Mouse (Mus musculus): ENCODE measurements around the gene Lingo1. TPM values are rescaled to one million over a fixed set of nuclear protein-coding genes. Genes with fewer than 3 reads are reported as not detected.

Lingo1 gene
- polyA plus RNA-seq, 1 experiment from 2014 or later, result 4.9 TPM

DNA sequence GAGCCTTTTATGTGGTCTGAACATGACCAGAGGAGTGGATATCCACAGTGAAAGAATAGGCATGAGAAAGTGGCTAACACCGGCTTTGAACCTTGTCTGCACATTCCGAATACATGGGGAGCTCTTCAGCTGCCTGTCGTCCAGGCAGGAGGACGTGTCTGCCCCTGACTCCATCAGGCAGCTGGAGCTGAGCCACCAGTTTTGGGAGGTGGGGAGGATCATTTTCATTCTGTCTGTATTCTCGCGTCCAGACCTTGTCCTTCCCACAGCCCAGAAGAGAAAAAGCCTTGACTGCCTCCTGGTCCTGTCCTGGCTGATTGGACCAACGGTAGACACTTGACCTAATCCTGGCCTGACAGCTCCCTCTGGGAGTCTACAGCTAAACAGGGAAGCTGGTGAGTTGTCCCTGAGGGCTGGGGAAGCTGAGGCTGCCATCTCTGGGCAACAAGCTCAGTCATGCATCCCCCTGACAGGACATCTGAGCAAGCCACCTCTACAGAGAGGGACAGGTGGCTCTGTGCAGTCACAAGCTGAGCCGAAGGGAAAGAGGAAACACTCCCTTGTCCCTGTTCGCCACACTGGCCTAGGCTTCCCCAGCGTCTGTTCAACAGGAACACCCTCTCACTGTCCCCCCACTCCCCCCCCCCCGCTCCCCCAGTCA is 187.4 kb downstream of the Lingo1 start:
- Histone ChIP-seq H3K4me3 (no peak overlapping the region), H3K27ac (no peak overlapping the region), H3K4me2 (no peak overlapping the region), H3K4me1 (peaks cover 24% of the 10 kb centered on the region), H3K9ac (no peak overlapping the region), H3K9me3 (no peaks in the 10 kb centered on the region), H3K27me3 (peaks cover 19% of the 10 kb centered on the region), H3K36me3 (no peaks in the 10 kb centered on the region)
- ATAC-seq (ENCODE audit: insufficient number of reproducible peaks, insufficient read depth, low FRiP score, low TSS enrichment, low read depth), result no peak
- 15% methylated on average over 11 of the region's 11 CpGs for WGBS

DNA sequence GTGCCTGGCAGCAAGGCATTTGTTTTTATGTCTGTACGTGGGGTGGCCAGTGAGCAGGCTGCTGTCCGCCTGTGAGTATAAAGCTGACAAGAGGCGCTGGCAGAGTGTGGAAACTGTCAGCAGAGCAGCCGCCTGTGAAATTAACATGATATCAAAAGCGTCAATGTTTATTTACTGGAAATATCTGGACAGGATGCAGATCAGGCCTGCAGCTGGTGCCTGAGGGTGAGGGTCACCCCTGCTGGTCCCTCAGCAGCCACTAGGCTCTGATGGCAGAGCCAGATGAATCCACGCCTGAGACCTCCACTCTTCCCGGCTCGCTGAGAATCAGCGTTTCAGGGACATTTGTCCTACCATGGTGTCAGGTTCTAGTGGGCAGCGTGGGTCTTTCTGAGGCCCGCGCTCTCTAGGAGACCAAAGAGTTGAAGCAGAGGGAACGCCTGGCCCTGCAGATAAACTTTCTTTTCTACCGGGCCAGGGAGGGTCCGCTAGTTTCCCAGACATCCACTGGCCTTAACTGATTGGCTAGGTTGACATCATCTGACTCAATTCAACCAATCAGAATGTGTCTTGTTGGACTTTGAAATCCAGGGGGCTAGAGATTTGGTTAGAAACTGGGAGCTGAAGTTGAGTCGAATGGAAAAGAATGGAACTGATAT is 190.1 kb downstream of the Lingo1 start:
- no peak overlapping the region for H3K27ac ChIP-seq
- no peak overlapping the region for H3K4me3 ChIP-seq
- no peaks in the 10 kb centered on the region for H3K9me3 ChIP-seq
- peaks cover 19% of the 10 kb centered on the region for H3K27me3 ChIP-seq
- H3K4me2 ChIP-seq, result no peak overlapping the region; the same call in 1 of the 2 replicates
- ATAC-seq (ENCODE audit: insufficient number of reproducible peaks, insufficient read depth, low FRiP score, low TSS enrichment, low read depth), result no peak
- H3K4me1 ChIP-seq, result peaks cover 24% of the 10 kb centered on the region
- WGBS, result 74% methylated on average over 16 of the region's 16 CpGs
- no peaks in the 10 kb centered on the region for H3K36me3 ChIP-seq
- H3K9ac ChIP-seq, result no peak overlapping the region

GRCm38 (mm10) chr9:56605443-56605806 is 190.8 kb downstream of the Lingo1 start:
- Histone ChIP-seq H3K36me3 (no peaks in the 10 kb centered on the region), H3K27ac (no peak overlapping the region), H3K9ac (no peak overlapping the region), H3K4me3 (no peak overlapping the region), H3K27me3 (peaks cover 19% of the 10 kb centered on the region), H3K4me2 (no peak overlapping the region), H3K4me1 (peaks cover 24% of the 10 kb centered on the region), H3K9me3 (no peaks in the 10 kb centered on the region)
- no peak for ATAC-seq (ENCODE audit: insufficient number of reproducible peaks, insufficient read depth, low FRiP score, low TSS enrichment, low read depth)

- H3K36me3 ChIP-seq, result no peaks in the 10 kb centered on the region
- peaks cover 24% of the 10 kb centered on the region for H3K4me1 ChIP-seq
- peaks cover 19% of the 10 kb centered on the region for H3K27me3 ChIP-seq
- no peak overlapping the region for H3K4me3 ChIP-seq
- no peak overlapping the region for H3K27ac ChIP-seq
- ATAC-seq (ENCODE audit: insufficient number of reproducible peaks, insufficient read depth, low FRiP score, low TSS enrichment, low read depth), result no peak
- H3K4me2 ChIP-seq, result no peak overlapping the region
- H3K9ac ChIP-seq, result no peak overlapping the region
- H3K9me3 ChIP-seq, result no peaks in the 10 kb centered on the region
- 60% methylated on average over 12 of the region's 12 CpGs for WGBS
Measured at GRCm38 (mm10) chr9:56604797-56605442, 191.3 kb downstream of the Lingo1 start.

DNA sequence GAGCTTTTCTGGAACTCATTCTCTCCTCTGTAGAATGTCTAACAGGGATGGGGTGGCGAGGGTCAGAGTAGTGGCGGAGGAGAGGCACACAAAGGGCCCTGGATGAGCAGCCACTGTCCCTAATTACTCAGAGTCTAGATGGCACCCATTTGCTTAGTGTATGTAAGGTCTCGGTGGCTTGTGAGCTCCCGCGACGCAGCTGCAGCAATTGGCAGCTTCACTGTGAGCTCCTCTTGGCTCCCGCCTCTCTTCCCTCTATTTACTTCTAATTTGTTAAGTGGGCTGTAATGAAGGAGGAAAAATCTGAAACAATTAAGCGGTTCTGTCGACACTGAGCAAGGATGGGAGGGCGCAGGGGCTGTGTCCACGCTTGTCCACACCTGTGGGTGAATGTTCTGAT is 195.6 kb downstream of the Lingo1 start:
- Histone ChIP-seq H3K36me3 (no peaks in the 10 kb centered on the region), H3K27me3 (no peaks in the 10 kb centered on the region), H3K9ac (no peak overlapping the region), H3K4me3 (no peak overlapping the region), H3K4me2 (no peak overlapping the region), H3K4me1 (peaks cover 8% of the 10 kb centered on the region; the same call in 1 of the 2 replicates), H3K27ac (no peak overlapping the region), H3K9me3 (no peaks in the 10 kb centered on the region)
- 64% methylated on average over 11 of the region's 11 CpGs for WGBS
- no peak for ATAC-seq (ENCODE audit: insufficient number of reproducible peaks, insufficient read depth, low FRiP score, low TSS enrichment, low read depth)

GRCm38 (mm10) chr9:56592639-56593038 is 203.6 kb downstream of the Lingo1 start:
- no peaks in the 10 kb centered on the region for H3K9me3 ChIP-seq
- ATAC-seq (ENCODE audit: insufficient number of reproducible peaks, insufficient read depth, low FRiP score, low TSS enrichment, low read depth), result no peak
- no peaks in the 10 kb centered on the region for H3K36me3 ChIP-seq
- no peak overlapping the region for H3K27ac ChIP-seq
- H3K27me3 ChIP-seq, result no peaks in the 10 kb centered on the region
- H3K4me3 ChIP-seq, result no peak overlapping the region
- WGBS, result 91% methylated on average over 7 of the region's 7 CpGs
- no peak overlapping the region for H3K4me2 ChIP-seq
- H3K9ac ChIP-seq, result no peak overlapping the region
- H3K4me1 ChIP-seq, result no peaks in the 10 kb centered on the region

DNA sequence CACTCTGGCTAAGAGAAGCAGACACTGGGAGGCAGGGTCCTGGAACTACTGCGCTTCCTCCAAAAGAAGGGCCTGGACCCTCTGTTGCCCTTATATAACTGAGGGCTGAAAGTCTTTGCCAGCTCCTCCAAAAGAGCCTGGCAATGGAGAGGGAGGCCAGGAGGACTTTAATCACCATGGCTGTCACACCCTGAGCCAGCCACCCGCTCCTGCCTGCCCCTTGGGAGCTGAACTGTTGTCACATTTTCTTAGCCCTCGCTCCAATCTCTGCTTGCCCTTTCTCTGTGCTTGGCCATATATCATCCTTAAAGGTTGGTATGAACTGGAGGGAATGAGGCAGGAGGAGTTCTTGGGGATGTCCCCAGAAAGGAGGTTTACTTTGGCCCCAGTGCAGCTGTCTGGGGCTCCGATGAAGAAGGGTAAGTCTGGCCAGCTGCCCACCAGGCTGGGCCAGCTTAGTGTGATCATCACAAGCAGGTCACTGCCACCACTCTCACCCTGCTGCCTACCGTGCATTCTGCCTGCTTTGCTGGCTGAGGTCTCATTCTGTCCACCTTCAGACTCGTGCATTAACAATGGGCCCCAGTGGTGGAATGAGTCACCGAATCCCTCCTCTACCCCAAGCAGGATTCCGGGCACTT is 204.9 kb downstream of the Lingo1 start:
- H3K27ac ChIP-seq, result no peak overlapping the region
- no peak overlapping the region for H3K4me3 ChIP-seq
- 88% methylated on average over 8 of the region's 8 CpGs for WGBS
- H3K4me2 ChIP-seq, result no peak overlapping the region
- no peaks in the 10 kb centered on the region for H3K36me3 ChIP-seq
- no peaks in the 10 kb centered on the region for H3K4me1 ChIP-seq
- H3K27me3 ChIP-seq, result no peaks in the 10 kb centered on the region
- no peak overlapping the region for H3K9ac ChIP-seq
- no peak for ATAC-seq (ENCODE audit: insufficient number of reproducible peaks, insufficient read depth, low FRiP score, low TSS enrichment, low read depth)
- no peaks in the 10 kb centered on the region for H3K9me3 ChIP-seq

DNA sequence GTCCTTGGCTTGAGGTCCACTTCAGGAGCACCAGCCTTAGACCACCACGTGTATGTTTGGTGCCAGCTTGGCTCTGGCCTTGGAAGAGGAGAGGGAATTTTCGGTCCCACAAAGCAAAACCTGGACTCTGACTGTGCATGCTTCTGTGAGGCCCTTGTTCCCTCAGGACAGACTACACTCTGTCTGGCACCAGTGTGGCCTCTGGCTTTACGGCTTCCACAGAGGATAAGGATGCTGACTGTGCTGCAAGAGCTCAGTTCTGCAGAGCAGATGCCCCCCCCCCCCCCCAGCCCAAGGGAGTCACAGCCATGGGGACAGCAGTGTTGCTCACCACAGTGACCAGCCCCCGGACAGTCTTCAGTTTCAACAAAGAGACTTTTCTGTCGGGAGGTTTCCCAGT is 206.5 kb downstream of the Lingo1 start:
- Histone ChIP-seq H3K4me2 (no peak overlapping the region), H3K9me3 (no peaks in the 10 kb centered on the region), H3K4me3 (no peak overlapping the region), H3K4me1 (no peaks in the 10 kb centered on the region), H3K9ac (no peak overlapping the region), H3K36me3 (no peaks in the 10 kb centered on the region), H3K27ac (no peak overlapping the region), H3K27me3 (no peaks in the 10 kb centered on the region)
- ATAC-seq (ENCODE audit: insufficient number of reproducible peaks, insufficient read depth, low FRiP score, low TSS enrichment, low read depth), result no peak
- 30% methylated on average over 5 of the region's 5 CpGs for WGBS

DNA sequence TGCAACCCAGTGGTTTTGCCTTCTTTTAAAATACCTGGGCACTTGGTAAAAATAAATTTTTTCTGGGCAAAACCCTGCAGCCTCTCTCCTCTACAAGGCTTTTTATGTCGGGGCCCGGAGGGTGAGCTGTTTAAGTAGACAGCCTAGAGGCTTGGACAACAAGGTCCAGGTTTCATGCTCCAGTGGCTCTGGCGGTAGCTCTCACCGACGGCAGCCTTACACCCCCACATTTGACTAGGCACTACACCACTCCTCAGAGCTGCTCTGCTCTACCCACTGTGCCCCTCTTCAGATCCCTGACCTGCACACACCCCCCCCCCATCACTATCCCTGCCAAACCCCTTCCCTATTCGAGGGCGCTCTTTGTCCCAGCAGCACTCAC is 212.2 kb downstream of the Lingo1 start:
- peaks cover 9% of the 10 kb centered on the region; the same call in 1 of the 2 replicates for H3K4me1 ChIP-seq
- H3K27ac ChIP-seq, result no peak overlapping the region
- 55% methylated on average over 7 of the region's 7 CpGs for WGBS
- no peaks in the 10 kb centered on the region for H3K27me3 ChIP-seq
- H3K36me3 ChIP-seq, result no peaks in the 10 kb centered on the region
- no peak overlapping the region for H3K4me2 ChIP-seq
- no peak overlapping the region for H3K9ac ChIP-seq
- ATAC-seq (ENCODE audit: insufficient number of reproducible peaks, insufficient read depth, low FRiP score, low TSS enrichment, low read depth), result no peak
- no peaks in the 10 kb centered on the region for H3K9me3 ChIP-seq
- H3K4me3 ChIP-seq, result no peak overlapping the region

DNA sequence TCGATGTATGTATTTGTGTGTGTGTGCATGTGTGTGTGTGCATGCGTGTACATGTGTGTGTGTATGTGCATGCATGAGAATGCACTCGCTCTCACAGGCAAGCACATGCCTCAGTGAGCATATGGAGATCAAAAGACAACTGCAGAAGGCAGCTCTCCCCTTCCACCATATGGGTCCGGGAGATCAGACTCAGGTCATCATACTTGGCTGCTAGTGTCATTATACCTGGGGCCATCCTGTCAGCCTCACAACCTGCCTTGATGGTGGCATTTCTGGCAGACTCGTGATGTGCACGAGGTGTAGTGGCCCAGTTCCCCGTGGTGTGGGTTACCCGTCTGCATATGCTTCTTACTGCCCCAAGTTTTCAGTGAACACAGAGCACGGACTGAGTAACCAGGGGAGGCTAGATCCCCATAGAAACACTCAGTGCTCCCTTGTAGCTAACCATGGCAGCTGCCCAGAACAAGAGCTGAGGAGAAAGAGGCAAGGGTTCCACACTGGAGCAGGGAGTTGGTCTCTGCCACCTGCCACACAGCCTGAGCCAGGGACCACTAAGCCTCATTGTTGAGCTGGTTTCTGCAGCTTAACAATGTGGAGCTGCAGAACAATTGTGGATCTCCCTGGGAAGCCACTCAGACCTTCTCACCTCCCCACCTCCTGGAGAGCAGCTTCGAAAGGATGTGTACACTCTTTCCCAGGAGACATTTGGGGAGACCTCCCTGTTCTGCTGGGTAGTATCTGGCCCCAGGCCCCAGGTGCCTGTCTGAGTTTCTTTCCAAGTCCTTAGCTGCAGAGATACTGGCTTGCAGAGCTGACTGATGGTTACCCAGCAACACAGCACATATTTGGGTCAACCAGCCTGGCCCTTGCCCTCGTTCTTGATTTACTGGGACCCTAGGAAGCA is 212.9 kb downstream of the Lingo1 start:
- H3K4me1 ChIP-seq, result peaks cover 9% of the 10 kb centered on the region; the same call in 1 of the 2 replicates
- 62% methylated on average over 11 of the region's 11 CpGs for WGBS
- H3K27me3 ChIP-seq, result no peaks in the 10 kb centered on the region
- no peaks in the 10 kb centered on the region for H3K36me3 ChIP-seq
- no peak for ATAC-seq (ENCODE audit: insufficient number of reproducible peaks, insufficient read depth, low FRiP score, low TSS enrichment, low read depth)
- H3K27ac ChIP-seq, result no peak overlapping the region
- no peaks in the 10 kb centered on the region for H3K9me3 ChIP-seq
- no peak overlapping the region for H3K4me3 ChIP-seq
- H3K4me2 ChIP-seq, result no peak overlapping the region
- no peak overlapping the region for H3K9ac ChIP-seq

DNA sequence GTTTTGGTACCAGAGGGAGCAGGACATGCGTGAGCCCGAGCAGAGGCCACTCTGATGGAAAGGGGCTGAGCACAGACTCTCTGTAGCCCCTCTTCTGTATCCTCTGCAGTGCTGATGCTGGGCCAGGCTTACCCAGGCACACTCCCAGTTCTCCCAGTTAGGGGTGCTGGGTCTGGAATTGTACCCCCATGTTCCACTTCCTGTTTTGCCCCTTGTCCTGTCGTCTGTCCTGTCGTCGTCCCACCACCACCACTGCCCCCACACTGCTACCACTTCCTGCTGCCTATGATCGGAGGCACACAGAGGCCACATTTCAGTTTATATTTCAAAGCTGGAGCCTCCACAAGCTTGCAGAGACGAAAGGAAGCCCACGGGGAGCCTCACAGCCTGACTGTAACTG is 213.6 kb downstream of the Lingo1 start:
- no peak overlapping the region for H3K4me2 ChIP-seq
- H3K9me3 ChIP-seq, result no peaks in the 10 kb centered on the region
- 51% methylated on average over 8 of the region's 8 CpGs for WGBS
- peaks cover 11% of the 10 kb centered on the region for H3K4me1 ChIP-seq
- no peaks in the 10 kb centered on the region for H3K36me3 ChIP-seq
- H3K9ac ChIP-seq, result no peak overlapping the region
- H3K27ac ChIP-seq, result no peak overlapping the region
- H3K27me3 ChIP-seq, result no peaks in the 10 kb centered on the region
- no peak overlapping the region for H3K4me3 ChIP-seq
- ATAC-seq (ENCODE audit: insufficient number of reproducible peaks, insufficient read depth, low FRiP score, low TSS enrichment, low read depth), result no peak

Data from embryonic facial prominence, embryonic 13.5 days (tissue).